Mouse (Mus musculus): Measurements from ENCODE around the gene 4930426L09Rik.

GRCm38 (mm10) chr2:18992512-18993510 lies 5.3 kb upstream of the 4930426L09Rik start:
- TF ChIP-seq CTCF (IDR thresholded peaks at IDR 0.05; ENCODE audit: low read depth) (no peak), EP300 (IDR thresholded peaks at IDR 0.05; ENCODE audit: low read depth) (no peak)
